Mouse (Mus musculus) kidney, embryonic 14.5 days (tissue): Measurements from ENCODE around the gene Klk4. TPM values are rescaled to one million over a fixed set of nuclear protein-coding genes. Genes with fewer than 3 reads are reported as not detected.

ENCODE experiments used
- ATAC-seq: fragments of 200-750 bp; cut with Nextera tagmentation; 2 replicates; pipeline ENCODE4 v1.8.0; 2017; ENCODE audit warnings: moderate number of reproducible peaks, mild to moderate bottlenecking, moderate TSS enrichment, moderate library complexity; ENCODE audit not compliant: low FRiP score, low TSS enrichment
- H3K27ac ChIP-seq: fragments of 300-500 bp; sonication (generic); 2 replicates; pipeline ENCODE4 v1.5.1; 2014; ENCODE audit warnings: low read depth, mild to moderate bottlenecking, low read length, moderate library complexity, mixed read lengths
- H3K27me3 ChIP-seq: fragments of 300-500 bp; sonication (generic); 2 replicates; pipeline ENCODE4 v1.6.1; 2014; ENCODE audit warnings: mild to moderate bottlenecking, low read length; ENCODE audit not compliant: control insufficient read depth, insufficient read depth
- H3K36me3 ChIP-seq: fragments of 300-500 bp; sonication (generic); 2 replicates; pipeline ENCODE4 v1.6.1; 2014; ENCODE audit warnings: low read length, mixed read lengths; ENCODE audit not compliant: control insufficient read depth, insufficient read depth
- H3K4me1 ChIP-seq: fragments of 300-500 bp; sonication (generic); 2 replicates; pipeline ENCODE4 v1.6.1; 2014; ENCODE audit warnings: low read length, mixed read lengths; ENCODE audit not compliant: control insufficient read depth, insufficient read depth
- H3K4me2 ChIP-seq: fragments of 300-500 bp; sonication (generic); replicated peaks from 2 replicates; pipeline ENCODE4 v1.6.1; 2014; ENCODE audit warnings: low read depth, mild to moderate bottlenecking, low read length
- H3K4me3 ChIP-seq: fragments of 300-500 bp; sonication (generic); 2 replicates; pipeline ENCODE4 v1.5.1; 2014; ENCODE audit warnings: mild to moderate bottlenecking, low read length
- H3K9ac ChIP-seq: fragments of 300-500 bp; sonication (generic); 2 replicates; pipeline ENCODE4 v1.6.1; 2014; ENCODE audit warnings: low read depth, mild to moderate bottlenecking, low read length, moderate library complexity
- H3K9me3 ChIP-seq: fragments of 300-500 bp; sonication (generic); 2 replicates; pipeline ENCODE4 v1.6.1; 2016; ENCODE audit warnings: low read length; ENCODE audit not compliant: control insufficient read depth
- WGBS: fragments of 180-500 bp; shearing (Covaris S2); extraction: QIAGEN DNeasy Blood & Tissue Kit; methylation state at CpG from one replicate; pipeline ENCODE4 v1.1.7; 2014; 5-methylcytosine and 5-hydroxymethylcytosine counted together
- polyA plus RNA-seq: library from polyadenylated mRNA; unstranded; fragments of >200 nt; fragmentation: Nextera tagmentation; extraction: Ambion mirVana; gene quantifications from 2 replicates; pipeline ENCODE4 v1.2.1, GENCODE M21; 2014

Gene Klk4
- polyA plus RNA-seq, 1 experiment from 2014 or later = 0.28 TPM

DNA sequence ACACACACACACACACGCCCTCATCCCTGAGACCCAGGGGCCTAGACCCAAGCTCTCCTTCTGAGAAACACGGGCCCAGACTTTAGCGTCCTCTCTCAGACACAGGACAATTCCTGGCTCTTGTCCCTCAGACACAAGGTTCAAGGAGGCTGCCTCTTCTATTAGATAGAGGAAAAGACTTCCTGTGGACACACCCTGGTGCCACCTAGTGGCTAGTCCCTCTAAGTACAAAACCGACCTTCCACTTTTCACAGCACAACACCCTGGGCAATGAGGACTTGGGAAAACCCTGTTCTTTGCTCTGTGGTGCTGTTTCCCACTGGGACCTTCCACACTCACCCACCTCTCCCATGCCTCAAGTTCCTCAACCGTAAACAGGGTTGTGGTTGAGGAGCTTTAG lies 45.0 kb downstream of the Klk4 start:
- H3K4me3 ChIP-seq = no peak overlapping the region
- H3K4me1 ChIP-seq = no peaks in the 10 kb centered on the region
- no peaks in the 10 kb centered on the region for H3K9me3 ChIP-seq
- WGBS = 73% methylated on average over 5 of the region's 5 CpGs
- no peak overlapping the region for H3K4me2 ChIP-seq
- H3K27me3 ChIP-seq = no peaks in the 10 kb centered on the region
- no peaks in the 10 kb centered on the region for H3K36me3 ChIP-seq
- no peak for ATAC-seq
- no peak overlapping the region for H3K27ac ChIP-seq
- no peak overlapping the region for H3K9ac ChIP-seq

DNA sequence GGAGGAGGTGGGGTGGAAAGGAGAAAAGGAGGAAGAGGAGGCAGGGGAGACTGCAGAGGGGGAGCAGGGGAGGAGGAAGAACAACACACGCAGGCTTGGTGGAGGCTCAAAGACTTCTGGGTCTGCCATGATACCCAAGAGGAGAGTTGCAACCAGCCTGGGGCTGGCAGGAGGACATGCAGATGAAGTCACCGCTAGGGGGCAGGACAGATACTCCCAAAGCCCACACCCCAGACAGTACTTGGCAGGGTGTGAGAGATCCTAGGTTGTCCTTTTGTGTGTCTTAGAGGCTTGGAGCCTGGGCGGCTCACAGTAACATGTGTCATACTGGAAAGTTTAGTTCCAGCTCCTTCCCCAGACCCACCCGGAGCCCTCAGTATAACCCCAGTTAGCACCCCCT lies 47.6 kb downstream of the Klk4 start:
- no peak overlapping the region for H3K9ac ChIP-seq
- ATAC-seq = 0 out of 2 replicates have a peak, but pooled peaks have one; percentile 37
- no peak overlapping the region for H3K4me2 ChIP-seq
- H3K27me3 ChIP-seq = no peaks in the 10 kb centered on the region
- no peak overlapping the region for H3K27ac ChIP-seq
- H3K4me3 ChIP-seq = no peak overlapping the region
- H3K4me1 ChIP-seq = no peaks in the 10 kb centered on the region
- no peaks in the 10 kb centered on the region for H3K36me3 ChIP-seq
- H3K9me3 ChIP-seq = no peaks in the 10 kb centered on the region
- WGBS = 48% methylated on average over 4 of the region's 4 CpGs

GRCm38 (mm10) chr7:43932337-43932736 lies 51.4 kb downstream of the Klk4 start:
- Histone ChIP-seq H3K9ac (no peak overlapping the region), H3K4me2 (no peak overlapping the region), H3K4me1 (no peaks in the 10 kb centered on the region; the same call in 1 of the 2 replicates), H3K9me3 (no peaks in the 10 kb centered on the region), H3K4me3 (no peak overlapping the region), H3K27ac (no peak overlapping the region), H3K27me3 (no peaks in the 10 kb centered on the region), H3K36me3 (no peaks in the 10 kb centered on the region)
- 53% methylated on average over 4 of the region's 4 CpGs for whole genome bisulfite sequencing
- no peak for ATAC-seq

DNA sequence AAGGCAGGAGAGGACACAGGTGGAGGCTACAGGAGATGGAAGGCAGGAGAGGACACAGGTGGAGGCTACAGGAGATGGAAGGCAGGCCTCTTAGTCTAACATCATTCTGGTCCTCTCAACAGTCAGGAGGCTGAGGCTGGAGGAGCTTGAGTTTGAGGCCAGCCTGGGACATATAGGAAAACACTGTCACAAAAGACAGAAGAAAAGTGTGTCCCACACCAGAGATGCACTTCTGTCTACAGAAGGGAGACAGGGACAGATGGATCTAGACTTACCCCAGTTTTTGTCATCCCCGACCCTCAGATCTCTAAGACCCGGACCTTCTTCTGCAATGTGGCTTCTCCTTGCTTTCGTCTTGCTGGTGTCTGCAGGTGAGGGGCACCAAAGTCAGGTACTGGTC lies 52.5 kb downstream of the Klk4 start, which contains the start of gene Klk15:
Gene Klk15 (plus strand): TSS at position 301 of the 400 bp plus-strand sequence.
- no peak within 1 kb of the TSS for H3K9ac ChIP-seq

GRCm38 (mm10) chr7:43934747-43935146 lies 53.8 kb downstream of the Klk4 start:
- Histone ChIP-seq H3K9me3 (no peaks in the 10 kb centered on the region), H3K4me1 (no peaks in the 10 kb centered on the region; the same call in 1 of the 2 replicates), H3K27me3 (no peaks in the 10 kb centered on the region), H3K4me3 (no peak overlapping the region), H3K27ac (no peak overlapping the region), H3K9ac (no peak overlapping the region), H3K36me3 (no peaks in the 10 kb centered on the region), H3K4me2 (no peak overlapping the region)
- ATAC-seq = peak; percentile 73
- 19% methylated on average over 3 of the region's 3 CpGs for WGBS

More for the DNA sequence above, 52.5 kb downstream of the Klk4 start, which contains the start of gene Klk15:
- no peaks in the 10 kb centered on the region for H3K27me3 ChIP-seq
- ATAC-seq = no peak
- no peaks in the 10 kb centered on the region; the same call in 1 of the 2 replicates for H3K4me1 ChIP-seq
- H3K27ac ChIP-seq = no peak within 1 kb of the TSS
- no peaks in the 10 kb centered on the region for H3K9me3 ChIP-seq
- 97% methylated on average over 3 of the region's 3 CpGs for WGBS
- no peaks in the 10 kb centered on the region for H3K36me3 ChIP-seq
- H3K4me3 ChIP-seq = no peak within 1 kb of the TSS
- no peak within 1 kb of the TSS for H3K4me2 ChIP-seq

Other genes with a start within 250 kb of the Klk4 start
- gene Ceacam18, start 246.5 kb upstream of the Klk4 start, polyA plus RNA-seq = not detected in 2 replicates
- 0.39 and 0.95 TPM in 2 replicates for gene Siglece, start 221.0 kb upstream of the Klk4 start, polyA plus RNA-seq
- 11.4 and 12.6 TPM in 2 replicates for gene Ctu1, start 209.1 kb upstream of the Klk4 start, polyA plus RNA-seq
- gene Klk14, start 190.7 kb upstream of the Klk4 start, polyA plus RNA-seq = not detected in 2 replicates
- 0.19 and 0.31 TPM in 2 replicates for gene Klk13, start 168.6 kb upstream of the Klk4 start, polyA plus RNA-seq
- not detected in 2 replicates for gene Klk12, start 112.3 kb upstream of the Klk4 start, polyA plus RNA-seq
- gene Klk11, start 106.6 kb upstream of the Klk4 start, polyA plus RNA-seq = 0.27 TPM in 1 of 2 replicates, not detected in the other
- 0.41 and 1.3 TPM in 2 replicates for gene Klk10, start 100.1 kb upstream of the Klk4 start, polyA plus RNA-seq
- 0.26 TPM in 1 of 2 replicates, not detected in the other for gene Klk9, start 89.3 kb upstream of the Klk4 start, polyA plus RNA-seq
- 38.2 and 43.5 TPM in 2 replicates for gene Klk8, start 83.6 kb upstream of the Klk4 start, polyA plus RNA-seq
- 0.13 TPM in 1 of 2 replicates, not detected in the other for gene Klk7, start 69.9 kb upstream of the Klk4 start, polyA plus RNA-seq
- gene Klk6, start 56.7 kb upstream of the Klk4 start, polyA plus RNA-seq = not detected in 2 replicates
- not detected in 2 replicates for gene Klk5, start 39.2 kb upstream of the Klk4 start, polyA plus RNA-seq
- not detected in 2 replicates for gene Klk15, start 52.6 kb downstream of the Klk4 start, polyA plus RNA-seq
- not detected in 2 replicates for gene Klk1b8, start 69.5 kb downstream of the Klk4 start, polyA plus RNA-seq
- gene Klk1b1, start 85.6 kb downstream of the Klk4 start, polyA plus RNA-seq = not detected in 2 replicates
- not detected in 2 replicates for gene Klk1b9, start 94.9 kb downstream of the Klk4 start, polyA plus RNA-seq
- not detected in 2 replicates for gene Klk1b11, start 114.7 kb downstream of the Klk4 start, polyA plus RNA-seq
- not detected in 2 replicates for gene Klk1b26, start 131.0 kb downstream of the Klk4 start, polyA plus RNA-seq
- not detected in 2 replicates for gene Klk1b27, start 171.1 kb downstream of the Klk4 start, polyA plus RNA-seq
- gene Klk1b21, start 221.2 kb downstream of the Klk4 start, polyA plus RNA-seq = not detected in 2 replicates
- not detected in 2 replicates for gene Klk1b22, start 231.5 kb downstream of the Klk4 start, polyA plus RNA-seq